Mouse (Mus musculus): ENCODE results near the gene Ptpn6.

The Ptpn6 gene

GRCm38 (mm10) chr6:124729850-124730705 is 8.4 kb downstream of the Ptpn6 start:
- no peak for DNase-seq (ENCODE audit: low spot score in 2 of 2)

GRCm38 (mm10) chr6:124728621-124729020 is 9.9 kb downstream of the Ptpn6 start:
- no peak for DNase-seq (ENCODE audit: low spot score in 2 of 2)

GRCm38 (mm10) chr6:124724472-124724871 is 14.0 kb downstream of the Ptpn6 start:
- DNase-seq (ENCODE audit: low spot score in 2 of 2) = no peak

- no peak for DNase-seq (ENCODE audit: low spot score in 2 of 2)
Observed at GRCm38 (mm10) chr6:124723541-124723940, 15.0 kb downstream of the Ptpn6 start.

- DNase-seq (ENCODE audit: low spot score in 2 of 2) = no peak
Observed at GRCm38 (mm10) chr6:124722876-124723473, 15.5 kb downstream of the Ptpn6 start.

GRCm38 (mm10) chr6:124720904-124721303 is 17.6 kb downstream of the Ptpn6 start:
- DNase-seq (ENCODE audit: low spot score in 2 of 2) = no peak

GRCm38 (mm10) chr6:124719354-124719978 is 19.0 kb downstream of the Ptpn6 start:
- no peak for DNase-seq (ENCODE audit: low spot score in 2 of 2)

GRCm38 (mm10) chr6:124718703-124719102 is 19.8 kb downstream of the Ptpn6 start:
- DNase-seq (ENCODE audit: low spot score in 2 of 2) = peak; percentile 69 to 77

- no peak for DNase-seq (ENCODE audit: low spot score in 2 of 2)
Observed at GRCm38 (mm10) chr6:124717968-124718367, 20.5 kb downstream of the Ptpn6 start.

- DNase-seq (ENCODE audit: low spot score in 2 of 2) = no peak
Observed at GRCm38 (mm10) chr6:124716864-124717490, 21.5 kb downstream of the Ptpn6 start.

GRCm38 (mm10) chr6:124712918-124713317 is 25.6 kb downstream of the Ptpn6 start:
- no peak for DNase-seq (ENCODE audit: low spot score in 2 of 2)

- DNase-seq (ENCODE audit: low spot score in 2 of 2) = peak; percentile 97 to 98
Observed at GRCm38 (mm10) chr6:124711824-124712782, 26.4 kb downstream of the Ptpn6 start, which contains the start of the genes Emg1 and Phb2. Gene Emg1 (minus strand): TSS chr6:124712178. Gene Phb2 (plus strand): TSS chr6:124712336.

GRCm38 (mm10) chr6:124708289-124708889 is 30.1 kb downstream of the Ptpn6 start:
- no peak for DNase-seq (ENCODE audit: low spot score in 2 of 2)

GRCm38 (mm10) chr6:124706061-124706627 is 32.4 kb downstream of the Ptpn6 start:
- no peak for DNase-seq (ENCODE audit: low spot score in 2 of 2)

- DNase-seq (ENCODE audit: low spot score in 2 of 2) = no peak
Observed at GRCm38 (mm10) chr6:124704417-124704816, 34.1 kb downstream of the Ptpn6 start.

GRCm38 (mm10) chr6:124703789-124704188 is 34.7 kb downstream of the Ptpn6 start:
- no peak for DNase-seq (ENCODE audit: low spot score in 2 of 2)

- peak in 1 of 2 experiments; percentile 78 for DNase-seq (ENCODE audit: low spot score in 2 of 2)
Observed at GRCm38 (mm10) chr6:124702784-124703103, 35.8 kb downstream of the Ptpn6 start.

GRCm38 (mm10) chr6:124702102-124702783 is 36.3 kb downstream of the Ptpn6 start:
- DNase-seq (ENCODE audit: low spot score in 2 of 2) = no peak

GRCm38 (mm10) chr6:124701338-124701737 is 37.2 kb downstream of the Ptpn6 start:
- no peak for DNase-seq (ENCODE audit: low spot score in 2 of 2)
